12 mouse cellular contexts compared by ENCODE assay signal in the genomic region with DNA sequence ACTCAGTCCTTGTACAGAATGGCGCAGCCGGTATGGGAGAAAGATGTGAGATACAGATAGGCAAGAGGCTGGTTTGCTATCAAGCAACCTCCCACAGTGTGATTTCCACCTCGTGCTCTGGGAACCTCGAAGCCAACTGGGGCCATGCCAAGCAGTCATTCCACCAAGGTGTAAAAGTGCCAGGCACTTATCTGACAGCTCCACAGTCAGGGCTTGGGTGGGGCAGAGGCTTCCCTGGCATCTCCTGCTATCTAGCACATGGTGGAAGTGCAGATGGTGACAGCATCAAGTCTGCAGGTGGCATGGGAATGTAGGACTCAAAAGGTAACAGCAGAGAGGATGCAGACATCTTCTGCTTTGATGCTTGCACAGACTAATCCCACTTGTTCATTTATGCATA.
DNase-seq lines count a peak whose midpoint lies in the region.
"Had no signal": no experiment of that assay in that cellular context is flagged by ENCODE, and none has a peak within 500 bp of the region (broad histone marks: within the 10 kb centered on the region; RNA-seq: fewer than 3 reads in every experiment).

No protein-coding gene starts in this region.

- DNase-seq in cerebellum, adult 11-12 months: peak; percentile 69
- DNase-seq in cerebellum, postnatal 4 days (ENCODE audit: low spot score in 2 of 2): no peak
- peak; percentile 49 to 52 for DNase-seq in cerebellum, adult 18-20 months
- DNase-seq in cerebellum, adult 9-11 months: peak; percentile 68
- DNase-seq in cerebellum, postnatal 36 days: peak; percentile 57 to 62
- no peak for DNase-seq in thymus, postnatal 0 days (ENCODE audit: low spot score)
- no peak for DNase-seq in right cerebral cortex, postnatal 4 days
- DNase-seq: adrenal gland, postnatal 10 days; forebrain, postnatal 0 days; gastrocnemius, postnatal 14 days; heart, adult 2 months; heart, postnatal 14 days had no signal

Comparison
In these comparisons a context has a peak if more than half of its experiments do, and no peak if none do; other contexts are left out.
1. DNase-seq: peak in cerebellum, adult 11-12 months (single experiment), cerebellum, adult 18-20 months (2 of 2), cerebellum, adult 9-11 months (single experiment) and cerebellum, postnatal 36 days (2 of 2); none in cerebellum, postnatal 4 days (0 of 2), thymus, postnatal 0 days (single experiment) and right cerebral cortex, postnatal 4 days (single experiment).